Mouse (Mus musculus): ENCODE results near the gene Efna4. TPM values are rescaled to one million over a fixed set of nuclear protein-coding genes. Genes with fewer than 3 reads are reported as not detected.
A peak's percentile ranks its signal among the peaks of the same experiment; 100 is the strongest.

Gene Efna4
- polyA plus RNA-seq, 1 experiment from 2014 or later = 9.3 TPM

GRCm38 (mm10) chr3:89300071-89300470, 37.8 kb downstream of the Efna4 start:
- peak overlapping the region; percentile 30; the same call in 1 of the 2 replicates for H3K9ac ChIP-seq (ENCODE audit: low read depth, low read length)
- H3K27ac ChIP-seq (ENCODE audit: low read depth, low read length) = no peak overlapping the region
- H3K36me3 ChIP-seq (ENCODE audit: control insufficient read depth, insufficient read depth, low read length) = no peaks in the 10 kb centered on the region
- H3K27me3 ChIP-seq (ENCODE audit: control insufficient read depth, insufficient read depth, low read length) = no peaks in the 10 kb centered on the region
- H3K4me3 ChIP-seq (ENCODE audit: low read depth, low read length) = peak overlapping the region; percentile 16; the same call in 1 of the 2 replicates
- 49% methylated on average over 1 of the region's 1 CpGs for WGBS (ENCODE audit: insufficient replicate concordance)
- no peaks in the 10 kb centered on the region for H3K9me3 ChIP-seq (replicated peaks; ENCODE audit: control insufficient read depth, low read length)
- H3K4me2 ChIP-seq = peak overlapping the region; percentile 66
- no peak for ATAC-seq (replicated peaks; ENCODE audit: insufficient number of reproducible peaks, low FRiP score, low TSS enrichment)
- peaks cover 3% of the 10 kb centered on the region; the same call in 1 of the 2 replicates for H3K4me1 ChIP-seq (ENCODE audit: control insufficient read depth, insufficient read depth, low read length)

GRCm38 (mm10) chr3:89299499-89299898, 38.3 kb downstream of the Efna4 start:
- Histone ChIP-seq H3K27me3 (ENCODE audit: control insufficient read depth, insufficient read depth, low read length) (no peaks in the 10 kb centered on the region), H3K4me2 (peak overlapping the region; percentile 66), H3K4me1 (ENCODE audit: control insufficient read depth, insufficient read depth, low read length) (peaks cover 3% of the 10 kb centered on the region; the same call in 1 of the 2 replicates), H3K27ac (ENCODE audit: low read depth, low read length) (no peak overlapping the region), H3K9me3 (replicated peaks; ENCODE audit: control insufficient read depth, low read length) (no peaks in the 10 kb centered on the region), H3K4me3 (ENCODE audit: low read depth, low read length) (peak overlapping the region; percentile 16), H3K36me3 (ENCODE audit: control insufficient read depth, insufficient read depth, low read length) (no peaks in the 10 kb centered on the region), H3K9ac (ENCODE audit: low read depth, low read length) (peak overlapping the region; percentile 39; the same call in 1 of the 2 replicates)
- WGBS (ENCODE audit: insufficient replicate concordance) = 2% methylated on average over 14 of the region's 14 CpGs
- no peak for ATAC-seq (replicated peaks; ENCODE audit: insufficient number of reproducible peaks, low FRiP score, low TSS enrichment)

- Histone ChIP-seq H3K4me2 (no peak overlapping the region; the same call in 1 of the 2 replicates), H3K36me3 (ENCODE audit: control insufficient read depth, insufficient read depth, low read length) (no peaks in the 10 kb centered on the region), H3K4me3 (ENCODE audit: low read depth, low read length) (no peak overlapping the region), H3K9me3 (replicated peaks; ENCODE audit: control insufficient read depth, low read length) (no peaks in the 10 kb centered on the region), H3K27me3 (ENCODE audit: control insufficient read depth, insufficient read depth, low read length) (no peaks in the 10 kb centered on the region), H3K27ac (ENCODE audit: low read depth, low read length) (no peak overlapping the region), H3K9ac (ENCODE audit: low read depth, low read length) (no peak overlapping the region), H3K4me1 (ENCODE audit: control insufficient read depth, insufficient read depth, low read length) (peaks cover 3% of the 10 kb centered on the region; the same call in 1 of the 2 replicates)
- WGBS (ENCODE audit: insufficient replicate concordance) = 82% methylated on average over 6 of the region's 6 CpGs
- ATAC-seq (replicated peaks; ENCODE audit: insufficient number of reproducible peaks, low FRiP score, low TSS enrichment) = no peak
Measured at GRCm38 (mm10) chr3:89298908-89299307, 38.9 kb downstream of the Efna4 start.

- Histone ChIP-seq H3K4me2 (no peak overlapping the region), H3K4me1 (ENCODE audit: control insufficient read depth, insufficient read depth, low read length) (peaks cover 3% of the 10 kb centered on the region; the same call in 1 of the 2 replicates), H3K27me3 (ENCODE audit: control insufficient read depth, insufficient read depth, low read length) (no peaks in the 10 kb centered on the region), H3K9me3 (replicated peaks; ENCODE audit: control insufficient read depth, low read length) (no peaks in the 10 kb centered on the region), H3K36me3 (ENCODE audit: control insufficient read depth, insufficient read depth, low read length) (no peaks in the 10 kb centered on the region), H3K27ac (ENCODE audit: low read depth, low read length) (no peak overlapping the region), H3K9ac (ENCODE audit: low read depth, low read length) (no peak overlapping the region), H3K4me3 (ENCODE audit: low read depth, low read length) (no peak overlapping the region)
- no peak for ATAC-seq (replicated peaks; ENCODE audit: insufficient number of reproducible peaks, low FRiP score, low TSS enrichment)
- WGBS (ENCODE audit: insufficient replicate concordance) = 75% methylated on average over 11 of the region's 11 CpGs
Measured at GRCm38 (mm10) chr3:89296761-89297396, 40.9 kb downstream of the Efna4 start.

GRCm38 (mm10) chr3:89295685-89296230, 42.1 kb downstream of the Efna4 start:
- Histone ChIP-seq H3K36me3 (ENCODE audit: control insufficient read depth, insufficient read depth, low read length) (no peaks in the 10 kb centered on the region), H3K27me3 (ENCODE audit: control insufficient read depth, insufficient read depth, low read length) (no peaks in the 10 kb centered on the region), H3K4me3 (ENCODE audit: low read depth, low read length) (no peak overlapping the region), H3K9me3 (replicated peaks; ENCODE audit: control insufficient read depth, low read length) (no peaks in the 10 kb centered on the region), H3K4me1 (ENCODE audit: control insufficient read depth, insufficient read depth, low read length) (peaks cover 3% of the 10 kb centered on the region; the same call in 1 of the 2 replicates), H3K27ac (ENCODE audit: low read depth, low read length) (no peak overlapping the region), H3K4me2 (no peak overlapping the region), H3K9ac (ENCODE audit: low read depth, low read length) (no peak overlapping the region)
- ATAC-seq (replicated peaks; ENCODE audit: insufficient number of reproducible peaks, low FRiP score, low TSS enrichment) = no peak
- 72% methylated on average over 8 of the region's 8 CpGs for WGBS (ENCODE audit: insufficient replicate concordance)

- no peaks in the 10 kb centered on the region for H3K36me3 ChIP-seq (ENCODE audit: control insufficient read depth, insufficient read depth, low read length)
- H3K27me3 ChIP-seq (ENCODE audit: control insufficient read depth, insufficient read depth, low read length) = no peaks in the 10 kb centered on the region
- H3K4me3 ChIP-seq (ENCODE audit: low read depth, low read length) = no peak overlapping the region
- no peak for ATAC-seq (replicated peaks; ENCODE audit: insufficient number of reproducible peaks, low FRiP score, low TSS enrichment)
- H3K9me3 ChIP-seq (replicated peaks; ENCODE audit: control insufficient read depth, low read length) = no peaks in the 10 kb centered on the region
- WGBS (ENCODE audit: insufficient replicate concordance) = 60% methylated on average over 5 of the region's 5 CpGs
- no peak overlapping the region for H3K27ac ChIP-seq (ENCODE audit: low read depth, low read length)
- no peak overlapping the region for H3K9ac ChIP-seq (ENCODE audit: low read depth, low read length)
- no peaks in the 10 kb centered on the region for H3K4me1 ChIP-seq (ENCODE audit: control insufficient read depth, insufficient read depth, low read length)
- H3K4me2 ChIP-seq = no peak overlapping the region
Measured at GRCm38 (mm10) chr3:89294195-89294594, 43.6 kb downstream of the Efna4 start.

GRCm38 (mm10) chr3:89293247-89293918, 44.4 kb downstream of the Efna4 start:
- Histone ChIP-seq H3K4me2 (no peak overlapping the region), H3K9me3 (replicated peaks; ENCODE audit: control insufficient read depth, low read length) (no peaks in the 10 kb centered on the region), H3K4me1 (ENCODE audit: control insufficient read depth, insufficient read depth, low read length) (0 out of 2 replicates have a peak, but pooled peaks cover 3% of the 10 kb centered on the region), H3K27me3 (ENCODE audit: control insufficient read depth, insufficient read depth, low read length) (no peaks in the 10 kb centered on the region), H3K36me3 (ENCODE audit: control insufficient read depth, insufficient read depth, low read length) (no peaks in the 10 kb centered on the region), H3K9ac (ENCODE audit: low read depth, low read length) (no peak overlapping the region), H3K27ac (ENCODE audit: low read depth, low read length) (no peak overlapping the region), H3K4me3 (ENCODE audit: low read depth, low read length) (no peak overlapping the region)
- 87% methylated on average over 11 of the region's 11 CpGs for WGBS (ENCODE audit: insufficient replicate concordance)
- no peak for ATAC-seq (replicated peaks; ENCODE audit: insufficient number of reproducible peaks, low FRiP score, low TSS enrichment)

- Histone ChIP-seq H3K27ac (ENCODE audit: low read depth, low read length) (no peak overlapping the region), H3K4me3 (ENCODE audit: low read depth, low read length) (no peak overlapping the region), H3K36me3 (ENCODE audit: control insufficient read depth, insufficient read depth, low read length) (no peaks in the 10 kb centered on the region), H3K9ac (ENCODE audit: low read depth, low read length) (no peak overlapping the region), H3K9me3 (replicated peaks; ENCODE audit: control insufficient read depth, low read length) (no peaks in the 10 kb centered on the region), H3K4me1 (ENCODE audit: control insufficient read depth, insufficient read depth, low read length) (0 out of 2 replicates have a peak, but pooled peaks cover 6% of the 10 kb centered on the region), H3K4me2 (no peak overlapping the region), H3K27me3 (ENCODE audit: control insufficient read depth, insufficient read depth, low read length) (no peaks in the 10 kb centered on the region)
- no peak for ATAC-seq (replicated peaks; ENCODE audit: insufficient number of reproducible peaks, low FRiP score, low TSS enrichment)
- 78% methylated on average over 5 of the region's 5 CpGs for WGBS (ENCODE audit: insufficient replicate concordance)
Measured at GRCm38 (mm10) chr3:89292303-89292702, 45.5 kb downstream of the Efna4 start.
